Mouse (Mus musculus): ENCODE results near the gene Ptcd1.

DNA sequence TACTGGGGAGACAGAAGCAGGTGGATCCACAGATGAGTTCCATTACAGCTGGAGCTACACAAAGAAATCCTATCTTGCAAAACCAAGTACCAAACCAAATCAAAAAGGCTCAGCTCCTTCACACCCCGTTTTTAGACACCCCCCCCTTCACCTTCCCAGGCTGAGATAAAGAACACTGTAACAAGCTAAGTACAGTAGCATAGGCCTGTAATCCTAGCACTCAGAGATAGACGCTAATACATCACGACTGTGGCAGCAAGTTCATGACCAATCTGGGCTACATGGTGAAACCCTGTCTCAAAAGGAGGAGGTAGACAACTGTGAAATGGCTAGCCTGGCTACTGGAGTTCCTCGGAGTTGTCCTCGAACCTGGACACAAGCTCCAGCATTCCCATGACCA, 23.5 kb upstream of the Ptcd1 start:
- TF ChIP-seq POLR2A (IDR thresholded peaks at IDR 0.05; ENCODE audit: insufficient read depth, low read depth, low read length) (no peak), CTCF (IDR thresholded peaks at IDR 0.05; ENCODE audit: insufficient read depth, low read depth, low read length) (no peak)
